Mouse (Mus musculus): ENCODE measurements around the gene Gpsm1.
A peak's percentile ranks its signal among the peaks of the same experiment; 100 is the strongest.

The Gpsm1 gene

DNA sequence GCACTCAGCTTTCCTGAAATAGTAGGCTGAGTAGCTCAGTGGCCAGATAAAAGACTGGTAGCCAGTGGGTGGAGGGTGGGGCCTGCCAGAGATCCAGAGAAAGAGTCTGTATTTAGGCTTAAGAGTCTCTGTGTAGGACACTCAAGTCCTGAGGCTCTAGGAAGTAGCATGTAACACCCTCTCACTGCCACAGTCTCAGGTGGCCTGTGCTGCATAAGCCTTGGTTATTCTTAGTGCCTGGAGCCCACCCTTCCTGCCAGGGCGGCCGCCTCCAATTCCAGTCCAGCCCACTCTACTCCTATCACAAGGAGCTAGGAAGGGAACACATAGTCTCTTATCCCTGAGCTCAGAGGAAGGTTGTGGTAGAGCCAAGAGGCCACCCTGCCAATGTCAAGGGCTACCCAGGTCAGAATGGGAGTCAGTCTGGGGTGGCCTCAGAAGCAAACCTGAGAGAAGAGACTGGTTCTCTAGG, 26.2 kb downstream of the Gpsm1 start:
- DNase-seq (ENCODE audit: low read depth, low spot score): no peak

- DNase-seq (ENCODE audit: low read depth, low spot score): no peak
Observed at GRCm38 (mm10) chr2:26342044-26342443, 26.7 kb downstream of the Gpsm1 start.

GRCm38 (mm10) chr2:26342609-26343490, 27.5 kb downstream of the Gpsm1 start:
- no peak for DNase-seq (ENCODE audit: low read depth, low spot score)

DNA sequence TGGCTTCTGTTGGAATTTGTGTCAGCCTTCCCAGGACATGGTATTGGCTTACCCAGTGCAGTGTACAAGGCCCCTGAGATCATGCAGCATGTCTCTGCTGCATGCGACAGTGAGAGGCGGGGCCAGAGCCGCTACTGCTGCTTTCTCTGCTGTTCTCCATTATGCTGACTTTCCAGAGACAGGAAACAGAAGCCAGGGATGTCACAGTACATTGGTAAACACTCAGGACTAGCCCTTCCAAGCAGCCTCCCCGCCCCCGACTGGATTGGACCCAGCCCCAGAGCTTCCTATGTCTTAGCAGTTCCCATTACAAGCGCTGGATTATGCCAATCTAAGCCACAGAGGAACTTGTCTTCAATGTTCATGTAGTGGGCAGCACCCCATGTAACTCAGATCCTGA, 32.9 kb downstream of the Gpsm1 start:
- no peak for DNase-seq (ENCODE audit: low read depth, low spot score)

DNA sequence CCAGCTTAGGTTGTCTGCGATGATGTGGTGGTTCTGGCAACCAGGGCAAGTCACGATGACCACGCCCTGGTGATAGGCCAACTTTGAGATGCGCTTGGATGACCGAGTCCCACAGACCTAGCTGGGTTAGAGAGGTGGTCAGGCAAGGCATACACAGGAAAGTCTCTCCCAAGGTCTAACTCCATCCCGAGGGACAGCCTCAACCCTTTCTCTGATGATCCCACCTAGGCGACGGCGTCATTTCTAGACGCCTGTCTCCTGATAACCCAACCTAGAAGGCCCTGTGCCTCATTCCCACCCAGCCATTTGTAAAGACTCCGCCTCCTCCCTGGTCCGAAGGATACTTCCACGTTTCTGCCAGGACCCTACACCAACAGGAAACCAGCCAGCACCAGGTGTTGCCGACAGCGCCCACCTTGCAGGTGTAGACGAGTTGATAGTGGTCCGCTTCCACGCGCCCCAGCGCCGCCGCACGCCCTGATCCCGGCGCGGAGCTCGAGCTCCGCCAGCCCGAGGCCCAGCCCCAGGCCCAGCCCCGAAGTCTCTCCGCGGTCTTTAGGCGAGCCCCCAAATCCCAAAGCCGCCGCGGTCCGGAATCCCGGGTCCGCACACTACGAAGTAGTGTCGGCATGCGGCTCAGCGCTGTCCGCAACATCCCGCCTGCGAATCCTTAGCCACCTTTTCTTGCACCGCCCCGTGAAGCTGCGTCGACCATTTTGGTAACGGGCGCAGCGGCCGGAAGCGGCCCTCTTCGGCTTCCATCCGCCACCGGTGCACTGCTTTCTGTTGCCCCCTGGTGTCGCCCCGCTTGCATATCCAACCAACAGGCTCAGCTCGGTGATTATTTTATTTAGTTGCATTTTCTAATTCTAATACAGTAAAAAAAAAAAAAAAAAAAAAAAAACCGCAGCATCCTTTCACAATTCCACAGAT, 36.3 kb downstream of the Gpsm1 start, which contains the start of gene Dnlz:
Dnlz (minus strand) TSS at position 753 of the 933 bp plus-strand sequence.
- DNase-seq (ENCODE audit: low read depth, low spot score): peak; percentile 91

- DNase-seq (ENCODE audit: low read depth, low spot score): no peak
Observed at GRCm38 (mm10) chr2:26352291-26352910, 37.1 kb downstream of the Gpsm1 start.

- DNase-seq (ENCODE audit: low read depth, low spot score): no peak
Observed at GRCm38 (mm10) chr2:26353066-26353980, 38.0 kb downstream of the Gpsm1 start.

- no peak for DNase-seq (ENCODE audit: low read depth, low spot score)
Observed at GRCm38 (mm10) chr2:26354401-26354800, 39.1 kb downstream of the Gpsm1 start.

GRCm38 (mm10) chr2:26356231-26356630, 40.9 kb downstream of the Gpsm1 start:
- DNase-seq (ENCODE audit: low read depth, low spot score): no peak

DNA sequence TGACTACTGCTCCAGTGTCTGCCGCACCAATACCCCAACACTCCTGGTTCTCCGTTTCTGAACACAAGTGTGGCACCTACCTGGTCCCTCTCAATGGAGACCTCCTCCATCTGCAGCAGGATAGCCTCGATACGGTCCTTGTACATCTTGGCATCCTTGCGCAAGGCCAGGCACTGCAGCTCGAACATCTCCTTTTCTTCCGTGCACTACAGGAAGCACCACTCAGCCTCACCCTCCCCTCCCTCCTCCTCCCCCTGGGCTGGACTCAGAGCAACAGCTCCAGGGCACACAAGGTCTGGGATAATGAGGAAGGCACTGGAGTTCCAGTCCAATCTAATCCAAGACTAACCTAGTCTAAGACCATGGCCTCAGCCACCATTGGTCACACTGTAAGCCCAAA, 41.4 kb downstream of the Gpsm1 start:
- no peak for DNase-seq (ENCODE audit: low read depth, low spot score)

GRCm38 (mm10) chr2:26357484-26357883, 42.2 kb downstream of the Gpsm1 start:
- no peak for DNase-seq (ENCODE audit: low read depth, low spot score)

DNA sequence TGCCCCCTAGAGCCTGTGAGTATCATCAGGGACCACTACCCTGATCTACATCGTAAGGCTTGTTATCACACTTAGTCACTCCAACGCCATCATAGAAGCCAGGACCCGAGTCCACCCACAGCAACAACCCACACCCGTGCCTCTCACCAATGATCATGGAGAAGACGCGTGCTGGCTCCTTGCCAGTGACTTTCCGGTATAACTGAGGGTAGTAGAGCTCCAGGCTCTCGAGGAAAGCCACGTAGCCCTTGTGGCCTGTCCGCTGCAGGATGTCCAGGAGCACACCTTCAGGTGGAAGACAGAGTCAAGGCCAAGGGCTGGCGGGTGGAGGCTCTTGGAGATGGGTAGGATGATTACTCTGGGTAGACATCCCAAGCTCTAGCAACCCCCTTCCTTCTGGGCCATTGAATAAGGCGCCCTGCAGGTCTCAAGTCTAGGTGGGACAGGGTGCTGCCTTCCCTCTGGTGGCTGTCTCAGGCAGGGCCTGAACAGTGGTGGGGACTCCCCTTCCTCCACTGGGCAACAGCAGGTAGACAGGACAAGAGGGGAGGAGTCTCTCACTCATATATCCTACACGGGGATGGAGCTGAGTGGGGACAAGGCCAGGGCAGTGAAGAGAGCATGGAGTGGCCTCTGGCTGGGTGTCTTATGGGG, 43.5 kb downstream of the Gpsm1 start:
- no peak for DNase-seq (ENCODE audit: low read depth, low spot score)

- no peak for DNase-seq (ENCODE audit: low read depth, low spot score)
Observed at GRCm38 (mm10) chr2:26359983-26360382, 44.7 kb downstream of the Gpsm1 start.

DNA sequence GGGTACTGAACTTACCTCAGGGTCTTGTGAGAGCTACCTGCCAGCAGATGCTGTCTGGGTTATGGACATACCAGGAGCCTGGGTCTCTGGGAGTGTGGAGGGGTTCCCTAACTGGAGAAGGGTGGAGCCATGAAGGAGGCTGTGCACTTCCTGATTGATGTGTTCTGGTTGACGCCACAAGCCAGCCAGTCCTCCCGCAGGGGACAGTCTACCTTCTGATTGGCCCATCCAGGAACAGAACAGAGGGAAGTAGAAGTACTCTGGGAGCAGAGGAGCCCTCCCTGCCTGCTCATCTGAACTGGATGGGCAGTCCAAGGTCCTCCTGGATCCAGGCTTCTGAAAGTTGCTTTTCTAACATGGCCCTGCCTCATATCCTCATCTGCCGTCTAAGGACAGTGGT, 45.5 kb downstream of the Gpsm1 start, which contains the start of gene Card9:
Card9 (minus strand) TSS at position 147 of the 400 bp plus-strand sequence.
- no peak for DNase-seq (ENCODE audit: low read depth, low spot score)

DNA sequence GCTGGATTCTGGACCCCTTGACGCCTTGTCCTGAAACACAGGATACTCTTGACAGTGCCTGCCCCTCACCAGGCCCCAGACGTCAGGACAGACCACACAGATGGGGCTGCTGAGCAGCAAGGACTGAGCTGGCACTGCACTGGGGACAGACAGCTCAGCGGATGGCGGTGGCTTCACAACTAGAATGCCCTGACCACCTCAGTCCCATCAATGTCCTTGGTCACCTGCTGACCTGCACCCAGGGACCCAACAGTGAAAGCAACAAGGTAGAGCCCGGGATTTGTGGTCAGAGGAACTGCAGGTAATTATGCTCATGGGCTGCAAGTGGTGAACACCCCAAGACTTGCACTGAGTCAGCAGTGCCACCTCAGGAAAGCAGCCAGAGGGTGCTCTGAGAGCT, 47.7 kb downstream of the Gpsm1 start:
- no peak for DNase-seq (ENCODE audit: low read depth, low spot score)

DNA sequence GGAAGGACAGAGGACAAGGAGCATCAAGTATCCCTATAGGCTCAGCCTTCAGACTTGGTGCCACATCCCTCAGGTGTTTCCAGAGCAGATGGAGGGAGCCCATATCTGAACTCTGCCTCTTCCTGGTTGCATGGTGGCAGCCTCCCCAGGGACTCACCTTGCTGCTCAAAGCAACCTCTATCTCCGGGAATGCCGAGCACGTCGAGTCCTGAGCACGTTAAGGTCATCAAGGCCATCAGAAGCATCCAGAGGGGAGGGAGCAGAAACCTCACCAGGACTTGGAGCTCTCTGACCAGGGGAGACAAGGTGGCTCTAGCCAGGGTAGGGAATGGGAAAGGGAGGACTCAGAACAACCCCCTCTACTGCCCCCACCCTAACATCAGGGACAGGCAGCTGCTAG, 48.2 kb downstream of the Gpsm1 start:
- no peak for DNase-seq (ENCODE audit: low read depth, low spot score)

DNA sequence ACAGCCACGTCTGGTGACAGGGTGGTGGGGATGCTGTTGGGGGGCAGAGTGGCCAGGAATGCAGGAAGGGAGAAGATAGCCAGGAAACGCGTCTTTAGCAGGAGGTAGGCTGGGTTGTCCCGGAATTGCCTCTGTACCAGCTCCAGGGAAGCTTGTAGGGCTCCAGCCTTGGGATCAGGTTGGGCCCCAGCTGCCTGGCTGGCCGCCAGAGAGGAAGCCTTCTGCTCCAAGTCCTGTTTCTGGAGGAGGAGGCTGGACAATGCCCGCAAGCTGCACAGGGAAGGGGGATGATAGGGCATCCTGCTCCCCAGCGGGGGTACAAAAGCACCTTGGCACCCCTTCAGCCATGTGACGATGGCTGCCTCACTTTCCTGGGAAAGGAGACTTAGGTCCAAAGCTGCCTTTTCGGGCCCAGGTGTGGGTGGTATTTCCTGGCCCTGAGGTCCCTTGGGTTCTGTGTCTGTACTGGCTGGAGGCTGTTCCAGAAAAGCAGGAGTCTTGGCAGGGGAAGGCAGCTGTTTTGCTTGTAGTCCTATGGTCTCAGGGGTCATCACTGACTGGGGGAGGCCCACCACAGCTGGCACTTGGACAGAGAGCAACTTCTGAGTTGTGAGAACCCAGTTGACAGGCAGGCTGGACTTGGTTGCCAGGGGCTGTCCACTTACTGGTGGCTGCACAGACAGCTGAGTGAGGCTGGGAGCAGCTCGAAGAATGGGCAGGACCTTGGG, 49.6 kb downstream of the Gpsm1 start:
- no peak for DNase-seq (ENCODE audit: low read depth, low spot score)

- no peak for DNase-seq (ENCODE audit: low read depth, low spot score)
Observed at GRCm38 (mm10) chr2:26367911-26368310, 52.6 kb downstream of the Gpsm1 start.

GRCm38 (mm10) chr2:26368572-26368971, 53.3 kb downstream of the Gpsm1 start:
- no peak for DNase-seq (ENCODE audit: low read depth, low spot score)
